Mouse (Mus musculus) cerebellum, postnatal 10 days (tissue): ENCODE measurements around the gene Tars.

Experiments
- DNase-seq, 2 experiments: peaks; one replicate each; pipeline ENCODE4 v3.0.0; 2021; ENCODE audit warnings: mixed read lengths in 2 of 2

Gene Tars

DNA sequence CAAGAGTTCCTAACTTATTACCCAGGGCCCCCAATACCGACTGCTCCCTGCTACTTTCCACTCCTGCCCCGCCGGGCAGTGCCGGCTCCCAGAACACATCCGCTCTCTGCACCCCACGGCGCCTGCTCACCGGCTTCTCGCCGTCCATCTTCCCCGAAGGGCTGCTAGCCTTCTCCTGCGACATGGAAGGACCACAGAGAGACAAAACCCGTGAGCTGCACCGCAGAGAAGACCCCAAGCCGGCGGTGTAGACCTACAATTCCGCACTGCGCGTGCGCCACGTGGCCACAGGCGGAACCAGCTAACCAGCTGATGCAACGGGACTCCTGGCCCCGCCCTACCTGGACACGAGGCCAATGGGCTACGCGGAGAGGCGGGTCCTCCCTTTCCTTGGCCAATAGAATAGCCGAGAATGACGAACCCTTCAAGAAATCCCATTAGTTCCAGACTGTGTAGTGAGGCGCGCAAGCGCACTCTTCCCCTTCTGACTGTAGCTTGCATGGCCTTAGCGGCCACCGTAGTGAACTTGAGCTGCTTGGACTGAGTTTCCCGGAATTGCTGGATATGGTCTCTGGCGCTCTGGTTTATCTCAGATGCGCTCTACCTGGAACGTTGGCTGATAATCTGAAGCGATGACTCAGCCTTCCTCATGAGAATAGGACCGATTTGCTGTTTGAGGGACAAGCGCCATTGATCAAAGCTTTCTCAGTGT, at the start of gene Tars:
Gene Tars (minus strand): TSS at position 310 of the 712 bp plus-strand sequence.
- peak; percentile 99 for DNase-seq

DNA sequence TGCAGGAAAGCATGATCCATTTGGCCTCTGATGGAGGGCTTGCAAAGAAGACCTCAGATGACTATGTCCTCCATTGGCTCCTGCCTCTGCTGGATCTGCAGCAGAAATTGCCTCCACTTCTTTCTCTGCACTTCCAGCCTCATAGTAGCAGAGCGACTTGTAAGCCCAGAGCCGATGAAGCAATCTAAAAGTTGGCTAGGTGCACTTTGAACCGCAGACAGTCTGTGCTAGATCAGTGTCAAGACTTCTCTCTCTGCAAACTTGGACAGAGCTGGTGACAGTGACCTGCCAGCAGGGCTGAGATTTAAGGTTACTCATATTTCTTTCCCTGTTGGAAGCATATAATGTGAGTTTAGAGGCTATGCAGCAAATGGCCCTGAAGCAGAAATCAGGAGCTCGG, 37.9 kb upstream of the Tars start:
- DNase-seq: no peak

DNA sequence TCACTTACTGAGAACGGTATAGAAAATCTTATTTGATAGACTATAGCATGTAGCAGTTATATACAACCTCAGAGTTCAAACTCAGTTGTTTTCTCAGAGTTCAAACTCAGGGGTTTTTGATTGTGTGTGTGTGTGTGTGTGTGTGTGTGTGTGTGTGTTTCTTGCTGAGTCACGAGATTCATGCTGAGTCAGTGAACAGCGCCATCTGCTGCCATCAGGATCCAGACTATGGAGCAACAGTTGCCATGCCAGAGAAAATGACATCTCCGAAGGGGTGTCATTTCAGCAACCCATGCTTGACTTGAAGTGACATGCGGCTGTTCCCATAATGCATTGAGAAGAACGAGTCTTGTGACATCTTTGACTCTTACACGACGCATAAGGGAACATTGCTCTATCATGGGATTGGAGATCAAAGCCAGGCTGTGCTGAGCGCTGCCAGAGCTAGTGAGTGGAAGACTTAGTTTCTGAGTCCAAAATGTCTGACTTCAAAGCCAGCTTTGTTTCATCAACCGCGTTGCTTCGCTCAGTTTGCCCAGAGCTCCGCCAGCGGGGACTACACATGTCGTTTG, 37.3 kb upstream of the Tars start:
- DNase-seq: peak; percentile 3 to 20

DNA sequence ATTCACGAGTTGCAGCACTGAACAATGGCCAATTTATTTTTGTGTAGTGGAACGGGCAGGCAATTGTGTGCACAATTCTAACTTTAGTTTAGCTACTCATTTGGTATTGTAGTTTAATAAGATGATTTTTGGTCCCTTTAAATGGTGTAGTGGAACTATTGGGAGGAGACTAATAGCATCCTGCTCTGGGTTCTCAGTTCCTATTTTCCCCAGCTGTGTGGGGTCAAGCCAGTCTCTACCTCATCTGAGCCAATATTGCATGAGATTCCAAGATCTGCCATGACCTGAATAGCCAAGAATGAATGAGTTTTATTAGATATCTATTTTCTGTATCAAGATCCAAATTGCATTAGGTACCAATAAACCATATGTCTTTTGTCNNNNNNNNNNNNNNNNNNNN, 27.4 kb upstream of the Tars start:
- DNase-seq: no peak

DNA sequence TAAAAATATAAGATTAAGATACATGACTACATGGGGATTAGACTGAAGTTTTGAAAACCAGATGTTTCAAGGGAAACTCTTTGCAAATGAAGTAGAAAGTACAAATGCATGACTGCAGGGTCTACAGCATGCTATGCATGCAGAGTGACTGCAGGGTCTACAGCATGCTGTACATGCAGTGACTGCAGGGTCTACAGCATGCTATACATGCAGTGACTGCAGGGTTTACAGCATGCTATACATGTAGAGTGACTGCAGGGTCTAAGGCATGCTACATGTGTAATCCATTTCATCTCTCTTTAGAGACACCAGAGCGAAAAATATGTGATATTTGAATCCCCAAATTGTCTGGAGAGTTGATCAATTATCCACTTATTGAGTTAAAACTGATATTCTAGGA, 14.0 kb upstream of the Tars start:
- DNase-seq: no peak

DNA sequence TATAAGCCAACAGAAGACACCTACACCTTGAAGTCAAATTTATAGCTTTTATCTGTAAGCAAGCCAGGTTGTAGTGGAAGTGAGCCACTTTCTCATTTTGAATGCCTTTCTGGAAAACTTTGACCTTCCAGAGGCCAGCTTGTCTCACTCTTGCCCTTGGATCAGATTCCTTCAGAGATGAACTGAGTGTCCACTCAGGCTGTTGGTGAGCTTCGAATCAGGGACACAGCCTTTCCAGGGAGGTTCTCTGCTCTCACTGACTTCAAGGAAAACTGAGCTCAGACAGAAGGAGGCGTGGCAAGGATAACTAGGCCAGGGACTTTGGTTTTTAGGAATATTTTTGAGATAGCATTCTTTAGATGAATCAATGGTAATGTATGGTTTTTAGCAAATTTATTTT, 13.1 kb upstream of the Tars start:
- DNase-seq: no peak

DNA sequence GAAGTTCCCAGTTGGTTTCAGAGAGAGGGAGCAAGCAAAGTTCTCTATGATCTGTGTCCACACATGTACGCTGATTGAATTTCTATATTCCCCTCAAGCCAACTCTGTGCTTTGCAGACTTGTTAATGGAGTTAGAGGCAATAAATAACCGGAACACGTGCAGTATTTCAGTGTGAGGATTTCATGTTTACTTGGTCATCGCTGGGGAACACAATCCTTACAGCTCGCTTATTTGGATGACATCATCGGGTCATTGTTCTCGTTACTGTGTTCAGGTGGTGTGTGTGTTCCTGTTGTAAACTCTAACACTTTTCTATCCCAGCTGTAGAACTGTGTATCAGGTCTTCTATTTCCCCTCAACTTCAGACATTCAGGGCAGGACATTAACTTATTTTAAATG, 12.4 kb upstream of the Tars start:
- DNase-seq: no peak

DNA sequence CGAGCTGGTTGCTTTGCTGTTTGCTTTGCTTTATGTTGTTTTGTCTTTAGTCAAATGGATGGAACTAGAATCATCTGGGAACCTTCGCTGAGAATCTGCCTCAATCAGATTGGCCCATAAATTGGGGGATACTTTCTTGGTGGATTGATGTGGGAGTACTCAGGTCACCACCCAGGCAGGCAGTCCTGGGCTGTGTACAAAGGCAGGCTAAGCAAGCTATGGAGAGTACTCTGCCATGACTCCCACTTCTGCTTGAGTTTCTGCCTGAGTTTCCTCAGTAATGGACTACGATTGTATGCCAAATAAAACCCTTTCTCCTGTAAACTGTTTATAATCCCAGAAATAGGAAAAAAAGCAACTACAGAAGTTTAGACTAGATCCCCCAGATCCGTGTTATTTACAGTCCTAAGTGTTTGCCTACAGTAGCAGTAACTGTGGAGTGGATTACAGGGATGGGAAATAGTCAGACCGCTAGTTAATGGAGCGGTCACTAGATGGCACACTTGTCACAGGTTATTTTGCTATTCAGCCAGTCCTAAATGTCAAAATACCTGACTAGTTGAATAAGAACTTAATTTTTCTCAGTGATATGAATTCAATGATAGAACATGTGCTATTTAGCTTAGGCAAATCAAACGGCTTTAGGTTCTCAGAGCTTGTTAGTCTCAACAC, 8.8 kb upstream of the Tars start:
- DNase-seq: peak; percentile 50 to 58

DNA sequence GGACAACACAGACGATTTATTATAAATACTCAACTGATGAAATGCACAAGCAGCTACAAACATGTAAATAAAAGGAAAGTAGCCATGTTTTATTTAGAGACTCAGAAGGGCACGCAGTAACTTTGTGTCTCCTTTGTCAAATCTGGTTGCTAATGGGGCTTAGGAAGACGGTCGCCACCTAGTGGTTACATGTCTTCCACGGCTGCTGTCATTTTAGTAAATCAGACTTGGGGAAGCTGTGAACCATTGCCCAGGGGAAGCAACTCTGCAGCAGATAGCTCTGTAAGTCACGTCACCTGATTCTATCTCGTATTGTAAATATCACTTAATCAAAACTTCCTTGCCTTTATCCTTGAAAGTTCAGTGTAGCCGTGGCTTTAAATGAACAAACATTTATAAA, 7.9 kb upstream of the Tars start:
- DNase-seq: peak; percentile 76 to 80

DNA sequence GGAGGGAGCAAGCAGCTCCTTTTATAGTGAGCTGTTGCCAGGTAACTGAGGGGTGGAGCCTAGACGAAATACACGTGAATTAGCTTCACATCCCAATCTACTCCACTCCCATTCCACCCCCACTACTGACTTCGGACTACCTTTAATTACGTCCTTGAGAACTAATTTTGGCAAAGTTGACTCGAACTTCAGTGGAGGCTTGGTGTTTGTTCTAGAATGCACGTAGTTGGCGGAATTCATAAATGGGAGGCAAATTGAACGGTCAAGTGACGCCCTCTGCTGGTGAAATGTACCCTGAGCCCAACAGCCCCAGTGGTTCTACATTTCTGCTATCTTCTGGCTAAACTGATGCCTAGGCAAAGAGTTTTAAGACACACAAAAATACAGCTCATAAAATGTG, 7.3 kb upstream of the Tars start:
- DNase-seq: peak; percentile 26 to 44

DNA sequence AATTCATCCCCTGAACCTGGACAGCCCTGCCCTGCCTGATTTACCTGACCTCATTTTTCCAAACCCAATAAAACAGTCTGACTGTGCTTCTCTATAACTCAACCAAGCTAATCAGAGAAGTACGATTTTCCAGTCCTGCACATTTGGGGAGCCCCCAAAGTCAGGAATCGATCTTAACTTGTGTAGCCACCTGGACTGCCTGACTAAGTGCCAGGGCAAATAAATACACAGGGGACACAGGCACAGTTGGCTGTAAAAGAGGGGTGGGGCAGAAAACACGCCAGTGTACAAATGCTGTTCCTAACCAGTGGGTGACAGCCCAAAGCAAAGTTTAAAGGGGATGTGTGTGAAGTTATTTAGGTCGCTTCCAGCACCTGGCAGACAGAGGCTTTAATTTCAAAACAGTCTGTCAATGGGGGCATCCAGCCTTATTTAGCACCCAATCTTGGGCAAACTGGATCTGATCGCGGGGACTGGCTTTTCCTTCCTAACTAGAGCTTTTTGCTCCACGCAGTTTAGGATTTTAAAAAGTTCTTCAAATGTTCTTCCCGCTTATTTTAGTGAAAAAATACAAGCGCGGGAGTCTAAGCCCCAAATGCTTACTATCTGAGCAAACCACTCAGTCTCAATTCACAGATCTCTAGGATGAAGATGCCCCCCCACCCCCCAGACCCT, 652 bp downstream of the Tars start:
- peak in 1 of 2 experiments; percentile 16 for DNase-seq

DNA sequence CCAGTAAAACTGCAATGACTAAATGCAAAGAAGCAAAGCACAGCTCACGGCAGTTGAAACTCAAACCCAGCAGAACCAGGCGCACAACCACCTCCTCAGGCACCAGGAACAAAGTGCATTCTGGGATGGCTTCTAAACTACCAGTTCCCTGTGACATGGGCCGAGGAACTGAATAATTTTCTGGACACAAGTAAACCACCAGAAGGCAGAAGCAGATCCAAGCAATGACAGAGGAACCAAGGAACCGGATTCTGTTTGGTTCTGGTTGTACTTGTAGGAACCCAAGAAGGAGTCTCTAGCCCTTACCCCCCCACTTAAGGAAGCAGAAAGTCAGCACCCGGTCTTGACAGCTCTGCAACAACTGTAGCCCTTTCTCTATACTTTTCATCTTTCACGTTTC, 3.0 kb downstream of the Tars start:
- no peak for DNase-seq

DNA sequence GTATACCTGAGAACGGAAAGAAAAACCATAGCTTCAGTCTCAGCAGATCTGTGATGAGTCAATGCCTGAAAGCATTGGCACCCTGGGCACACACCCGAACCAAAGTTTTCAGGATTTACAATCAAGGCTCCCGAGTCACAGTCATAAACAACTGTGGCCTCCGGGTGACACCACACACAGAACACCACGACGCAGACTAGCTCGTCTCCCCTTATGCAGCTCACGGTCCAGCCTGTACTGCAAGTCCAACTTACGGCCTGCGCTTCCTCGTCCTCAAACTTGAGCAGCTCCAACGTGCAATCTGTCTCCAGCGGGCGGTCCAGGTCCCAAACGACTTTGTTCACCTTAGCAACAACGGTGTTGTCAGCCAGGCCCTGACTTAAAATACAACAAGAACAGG, 6.6 kb downstream of the Tars start:
- no peak for DNase-seq

DNA sequence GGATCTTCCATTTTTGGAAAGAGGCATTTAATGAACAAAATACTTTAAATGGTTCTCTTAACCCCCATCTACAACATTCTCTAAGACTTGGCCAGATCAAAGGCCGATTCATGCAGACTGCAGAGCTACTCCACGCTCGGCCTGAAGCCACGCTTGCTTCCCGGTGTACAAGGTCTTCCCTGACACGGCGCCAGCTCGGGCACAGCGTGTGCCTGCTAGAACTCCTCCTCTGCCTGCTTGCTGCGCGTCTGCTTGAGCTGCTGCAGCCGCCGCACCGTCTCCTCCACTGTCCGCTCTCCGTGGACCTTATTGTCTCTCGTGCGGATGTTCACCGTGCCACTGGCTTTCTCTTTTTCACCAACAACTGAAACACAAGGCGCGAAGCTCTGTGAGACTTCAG, 15.7 kb downstream of the Tars start:
- peak in 1 of 2 experiments; percentile 32 for DNase-seq

DNA sequence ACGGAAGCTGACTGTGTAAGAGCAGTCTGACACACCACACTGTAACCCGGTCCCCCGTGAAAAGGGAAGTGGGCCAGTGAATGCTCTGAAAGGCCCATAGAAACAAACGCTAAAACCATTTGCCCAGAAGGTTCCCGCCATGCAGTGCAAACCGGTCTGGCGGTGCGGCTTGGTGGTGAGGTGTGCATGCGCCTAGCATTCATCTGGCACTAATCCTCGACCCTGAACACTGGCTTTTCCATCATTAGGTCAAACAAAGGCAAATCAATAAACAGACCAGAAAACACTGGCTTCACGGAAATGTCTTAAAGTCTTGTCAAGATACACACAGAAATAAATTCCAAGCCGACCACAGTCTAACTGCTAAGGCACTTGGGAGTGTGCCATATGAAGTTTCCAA, 16.9 kb downstream of the Tars start:
- no peak for DNase-seq

DNA sequence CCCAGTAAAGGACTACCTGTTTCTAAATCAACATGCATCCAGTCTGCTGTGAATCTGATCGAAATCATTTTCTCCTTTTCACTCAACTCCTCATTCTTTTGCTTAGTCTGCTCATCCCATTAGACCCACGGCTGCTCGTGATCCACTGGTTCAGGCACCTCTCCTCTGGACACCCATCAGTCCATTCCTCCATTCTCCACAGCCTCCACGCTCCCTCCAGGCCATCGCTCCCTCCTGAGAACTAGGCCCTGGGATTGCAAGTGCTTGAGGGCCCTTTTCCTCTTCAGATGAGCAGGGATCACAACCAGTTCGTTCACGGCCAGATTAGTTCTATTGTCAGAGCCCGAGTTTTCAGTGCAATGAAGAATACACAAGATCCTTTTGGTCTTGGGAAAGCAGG, 18.8 kb downstream of the Tars start:
- DNase-seq: no peak

DNA sequence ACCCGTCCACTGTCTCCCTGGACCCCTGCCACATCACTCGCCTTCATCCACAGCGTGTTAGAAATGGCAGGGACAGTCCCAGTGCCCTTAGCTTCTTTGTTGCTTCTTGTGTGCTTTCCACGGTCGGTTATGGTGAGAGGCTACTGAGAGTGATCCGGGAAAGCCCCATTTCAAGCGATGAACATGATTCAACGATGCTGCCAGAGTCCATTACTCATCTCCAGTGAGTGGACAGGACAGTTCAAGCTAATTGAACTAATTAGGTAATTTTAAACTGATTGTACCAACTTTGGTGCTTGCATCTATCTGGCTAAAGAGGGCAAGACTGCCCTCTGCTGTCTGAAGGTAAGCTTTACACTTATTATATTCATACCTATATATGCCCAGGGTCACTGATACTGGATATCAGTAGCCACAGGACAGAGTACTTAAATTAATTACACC, 19.4 kb downstream of the Tars start:
- peak; percentile 56 to 73 for DNase-seq

DNA sequence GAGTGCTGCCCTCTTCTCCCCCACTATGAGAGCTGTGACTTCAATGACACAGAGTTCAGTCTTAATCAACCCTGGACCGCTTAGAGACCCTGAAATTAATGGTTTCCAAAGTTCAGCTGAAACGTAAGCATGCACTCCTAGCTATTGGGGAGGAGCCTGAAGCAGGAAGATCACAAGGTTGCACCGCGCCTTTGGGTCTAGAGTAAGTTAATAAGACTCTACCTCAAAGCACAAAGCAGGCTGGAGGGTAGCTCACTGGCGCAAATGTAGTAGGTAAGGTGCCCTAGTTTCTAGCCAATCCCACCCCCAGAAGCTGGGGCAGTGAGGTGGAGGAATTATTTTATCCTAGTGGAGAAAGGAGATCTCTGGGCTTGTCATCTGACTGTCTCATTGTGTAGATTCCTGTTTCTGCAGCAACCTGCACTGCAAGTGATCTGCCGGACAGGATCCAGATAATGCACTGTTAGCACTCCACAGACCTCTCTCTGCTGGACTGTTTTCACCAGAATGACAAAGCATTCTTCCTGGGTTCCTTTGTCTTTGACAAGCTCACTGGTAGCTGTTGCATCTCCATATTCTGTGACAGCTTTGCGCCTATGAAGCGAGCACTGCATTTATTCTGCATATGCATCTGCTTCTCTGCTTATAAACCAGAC, 19.9 kb downstream of the Tars start:
- no peak for DNase-seq

DNA sequence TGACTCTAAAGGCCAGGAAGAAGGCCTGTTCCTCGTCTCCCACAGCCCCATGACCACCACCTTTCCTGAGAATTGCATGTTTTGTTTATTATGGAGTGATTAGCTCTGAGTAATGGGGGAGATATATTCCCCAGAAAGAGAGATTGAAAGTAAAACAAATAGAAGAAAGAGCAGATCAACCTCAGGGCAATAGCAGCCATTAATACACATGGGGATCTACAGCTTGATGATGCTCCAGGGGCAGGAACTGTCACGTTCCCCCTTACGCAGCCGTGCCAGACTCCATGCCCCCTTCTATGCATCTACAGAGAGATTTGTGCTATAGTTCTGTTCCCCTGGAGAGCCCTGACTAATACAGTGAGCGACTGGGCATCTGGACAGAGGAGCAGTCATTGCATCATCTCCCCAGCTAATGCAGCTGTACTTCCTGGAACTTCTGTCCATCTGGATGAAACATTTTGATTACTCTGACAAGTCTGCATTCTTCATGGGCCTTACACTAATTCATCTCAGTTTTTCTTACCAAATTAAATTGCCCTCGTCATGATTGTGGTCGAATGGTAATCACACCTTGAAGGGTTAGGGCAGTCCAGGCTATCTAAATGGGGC, 28.9 kb downstream of the Tars start:
- DNase-seq: no peak

DNA sequence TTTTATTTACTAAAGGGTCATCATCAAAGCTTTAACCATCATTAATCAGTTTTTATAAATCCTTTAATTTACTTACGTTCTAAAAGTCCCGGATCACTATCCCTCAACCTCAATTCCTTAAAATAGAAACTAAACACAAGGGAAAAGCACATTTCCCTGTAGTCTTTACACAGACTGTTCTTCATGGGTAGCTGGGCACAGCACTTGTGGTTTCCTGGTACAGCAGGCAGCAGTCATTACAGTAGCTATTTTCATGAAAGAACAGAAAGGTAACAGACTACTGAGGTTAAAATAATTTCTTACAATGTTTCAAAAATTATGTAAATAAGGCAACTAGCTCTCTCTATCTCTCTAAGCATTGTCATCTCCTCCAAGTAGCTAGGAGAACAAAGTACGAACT, 29.9 kb downstream of the Tars start:
- DNase-seq: no peak

DNA sequence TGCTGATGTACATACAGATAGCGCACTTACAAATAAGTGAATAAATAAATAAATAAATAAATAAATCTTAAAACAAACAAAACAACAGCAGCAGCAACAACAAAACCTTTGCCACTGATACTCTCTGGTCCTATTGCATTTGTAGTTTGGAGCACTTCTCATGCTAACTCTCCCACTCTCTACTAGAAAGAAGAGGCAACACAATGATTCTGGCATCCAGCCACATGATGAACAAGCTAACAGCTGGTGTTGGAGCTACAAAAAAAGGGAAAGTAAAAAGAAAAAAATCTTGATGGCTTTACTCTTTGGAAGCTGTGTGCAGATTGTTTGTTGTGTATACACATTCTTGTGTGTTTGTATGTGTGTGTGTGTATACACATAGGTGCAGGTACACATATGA, 34.7 kb downstream of the Tars start:
- DNase-seq: peak; percentile 51 to 66

DNA sequence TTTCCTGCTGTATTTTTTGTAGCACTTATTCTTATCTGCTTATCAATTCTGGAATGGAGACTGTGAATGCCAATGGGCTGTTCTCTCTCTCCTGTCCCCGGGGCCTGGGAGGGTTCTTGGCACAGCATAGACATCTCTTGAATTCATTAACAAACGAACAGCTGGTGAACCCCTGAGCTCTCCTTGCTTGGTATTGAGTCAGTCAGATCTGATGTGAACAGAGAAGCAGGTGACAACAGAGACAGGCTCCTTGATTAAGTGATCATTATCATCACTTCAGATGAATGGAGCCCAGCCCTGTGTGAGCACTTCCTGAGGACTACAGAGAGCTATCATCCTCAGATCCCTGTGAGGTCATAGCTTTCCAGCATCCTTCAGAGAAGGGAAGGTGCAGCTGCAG, 35.4 kb downstream of the Tars start:
- DNase-seq: no peak

DNA sequence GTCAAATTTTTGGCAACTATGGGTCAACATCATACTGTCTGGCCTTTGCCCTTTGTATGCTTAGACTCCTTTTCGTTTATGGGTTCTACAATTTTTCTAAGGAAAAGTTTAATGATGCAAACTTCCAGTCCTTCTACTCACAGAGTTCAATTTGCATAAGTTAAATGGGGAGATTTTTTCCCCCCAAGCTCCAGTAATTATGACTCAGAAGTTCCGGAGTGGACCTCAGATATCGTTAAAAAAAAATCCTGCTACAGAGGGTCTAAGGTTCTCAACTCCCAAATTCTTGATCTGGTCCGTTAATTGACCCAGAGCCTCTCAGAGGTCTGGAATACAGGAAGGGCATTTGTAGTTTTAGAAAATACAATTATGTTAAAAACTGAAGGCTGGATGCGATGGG, 37.6 kb downstream of the Tars start:
- no peak for DNase-seq
